Mouse (Mus musculus) E14TG2a.4 (cell line): ENCODE results near the gene Slc4a11.

Experiments
- CTCF ChIP-seq: conservative IDR thresholded peaks from 2 replicates; pipeline ENCODE4 v1.5.1; 2014; ENCODE audit warnings: low read length
- NANOG ChIP-seq: IDR thresholded peaks from 2 replicates; pipeline ENCODE4 v1.6.1; 2014; ENCODE audit warnings: borderline replicate concordance, low read length, mixed read lengths

GRCm38 (mm10) chr2:130704040-130705001, 7.0 kb upstream of the Slc4a11 start:
- TF ChIP-seq CTCF (no peak), NANOG (no peak)
